Mouse (Mus musculus): ENCODE measurements around the gene Col26a1. TPM values are rescaled to one million over a fixed set of nuclear protein-coding genes. Genes with fewer than 3 reads are reported as not detected.

Gene Col26a1
- polyA plus RNA-seq, 1 experiment, result 0.03 TPM

DNA sequence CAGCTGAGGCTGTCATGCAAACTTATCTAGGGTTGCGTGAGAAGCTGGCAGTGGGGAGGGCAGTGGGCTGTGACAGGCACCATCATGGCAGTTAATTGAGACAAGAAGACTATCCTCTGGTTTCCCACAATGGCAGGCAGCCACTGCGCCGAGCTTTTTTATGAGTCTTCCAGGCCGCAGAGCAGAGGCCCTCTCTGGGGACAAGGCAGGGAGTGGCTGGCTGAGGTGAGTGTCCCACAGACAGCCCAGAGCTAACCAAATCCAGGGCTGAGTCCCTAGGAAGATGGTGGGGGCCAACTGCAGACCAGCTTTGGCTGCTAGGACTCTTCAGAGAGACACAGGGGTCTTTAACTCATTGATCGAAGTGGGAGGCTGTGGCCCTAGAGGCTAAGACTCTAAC, 186.5 kb downstream of the Col26a1 start:
- no peak for TF ChIP-seq GATA1 (IDR thresholded peaks at IDR 0.05; ENCODE audit: low read length)

DNA sequence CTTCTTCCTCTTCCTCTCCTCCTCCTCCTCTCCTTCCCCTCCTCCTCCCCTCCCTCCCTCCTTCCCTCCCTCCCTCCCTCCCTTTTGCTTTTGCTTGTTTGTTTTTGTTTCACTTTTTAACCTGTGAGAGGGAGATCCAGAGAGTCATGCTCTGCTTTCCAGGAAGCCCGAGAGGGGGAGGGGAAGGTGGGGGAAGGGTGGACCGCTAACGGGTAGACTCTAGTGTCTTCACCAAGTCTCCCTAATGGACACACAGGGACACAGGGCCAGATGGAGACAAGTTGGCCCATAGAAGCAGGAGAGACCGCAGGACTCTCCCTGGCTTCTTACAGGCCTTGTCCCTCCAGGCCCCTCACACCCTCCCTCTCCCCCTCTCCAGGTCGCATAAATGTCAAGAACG, 188.0 kb downstream of the Col26a1 start:
- TF ChIP-seq GATA1 (IDR thresholded peaks at IDR 0.05; ENCODE audit: low read length), result no peak

- TF ChIP-seq GATA1 (IDR thresholded peaks at IDR 0.05; ENCODE audit: low read length), result no peak
These were observed 189.6 kb downstream of the Col26a1 start for GRCm38 (mm10) chr5:136693418-136693817.

- TF ChIP-seq GATA1 (IDR thresholded peaks at IDR 0.05; ENCODE audit: low read length), result no peak
These were observed 190.2 kb downstream of the Col26a1 start, which contains the start of gene Myl10 for GRCm38 (mm10) chr5:136692784-136693183. Myl10 (plus strand) TSS chr5:136693146.

Other genes with a start within 250 kb of the Col26a1 start
- not detected in 2 replicates for gene Myl10, start 190.1 kb downstream of the Col26a1 start, polyA plus RNA-seq (2012)
- 4.9 and 6.1 TPM in 2 replicates for gene Ift22, start 24.9 kb upstream of the Col26a1 start, polyA plus RNA-seq (2012)
- gene Fis1, start 70.1 kb upstream of the Col26a1 start, polyA plus RNA-seq (2012), result 472 and 602 TPM in 2 replicates
- gene Cldn15, start 83.4 kb upstream of the Col26a1 start, polyA plus RNA-seq (2012), result 0.14 TPM in 1 of 2 replicates, not detected in the other
- gene Plod3, start 103.8 kb upstream of the Col26a1 start, polyA plus RNA-seq (2012), result 39.4 and 45.4 TPM in 2 replicates
- 236 and 308 TPM in 2 replicates for gene Znhit1, start 104.8 kb upstream of the Col26a1 start, polyA plus RNA-seq (2012)
- gene Vgf, start 143.2 kb upstream of the Col26a1 start, polyA plus RNA-seq (2012), result 0.65 TPM in 2 replicates
- gene Ap1s1, start 162.9 kb upstream of the Col26a1 start, polyA plus RNA-seq (2012), result 206 and 279 TPM in 2 replicates
- 3.2 and 3.3 TPM in 2 replicates for gene Serpine1, start 189.1 kb upstream of the Col26a1 start, polyA plus RNA-seq (2012)
- 23.7 and 28.2 TPM in 2 replicates for gene Trim56, start 233.0 kb upstream of the Col26a1 start, polyA plus RNA-seq (2012)